Mouse (Mus musculus): ENCODE data around the gene Fam161b. TPM values are rescaled to one million over a fixed set of nuclear protein-coding genes. Genes with fewer than 3 reads are reported as not detected.

The Fam161b gene
- polyA plus RNA-seq, 1 experiment, result 0.61 TPM

DNA sequence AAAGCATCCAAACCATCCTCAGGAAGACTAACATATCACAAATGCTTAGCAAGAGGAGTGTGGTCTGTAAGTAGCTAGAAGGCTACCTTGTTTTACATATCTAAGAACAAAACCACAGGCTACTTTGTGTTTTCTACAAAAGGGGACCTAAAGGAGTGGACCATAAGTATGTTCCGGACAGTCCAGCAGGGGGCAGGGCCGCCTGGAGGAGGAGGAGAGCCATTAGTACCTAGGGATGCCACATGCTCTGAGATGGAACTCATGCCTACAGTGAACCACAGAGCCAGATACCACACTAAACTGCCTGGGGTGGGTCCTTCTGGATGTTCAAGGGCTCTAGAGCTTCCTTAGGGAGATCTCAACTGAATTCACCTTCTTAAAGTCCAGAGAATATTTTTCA lies 14.4 kb downstream of the Fam161b start:
- Histone ChIP-seq H3K4me1 (ENCODE audit: control insufficient read depth, insufficient read depth, low read length) (no peaks in the 10 kb centered on the region), H3K4me3 (ENCODE audit: insufficient read depth, low read length) (no peak overlapping the region), H3K27ac (ENCODE audit: insufficient read depth, low read length) (no peak overlapping the region)
- TF ChIP-seq POLR2A (IDR thresholded peaks at IDR 0.05; ENCODE audit: low read depth, low read length) (no peak), CTCF (IDR thresholded peaks at IDR 0.05; ENCODE audit: borderline replicate concordance, insufficient read depth, low read length) (peak; percentile 52; the same call in 1 of the 2 replicates)

DNA sequence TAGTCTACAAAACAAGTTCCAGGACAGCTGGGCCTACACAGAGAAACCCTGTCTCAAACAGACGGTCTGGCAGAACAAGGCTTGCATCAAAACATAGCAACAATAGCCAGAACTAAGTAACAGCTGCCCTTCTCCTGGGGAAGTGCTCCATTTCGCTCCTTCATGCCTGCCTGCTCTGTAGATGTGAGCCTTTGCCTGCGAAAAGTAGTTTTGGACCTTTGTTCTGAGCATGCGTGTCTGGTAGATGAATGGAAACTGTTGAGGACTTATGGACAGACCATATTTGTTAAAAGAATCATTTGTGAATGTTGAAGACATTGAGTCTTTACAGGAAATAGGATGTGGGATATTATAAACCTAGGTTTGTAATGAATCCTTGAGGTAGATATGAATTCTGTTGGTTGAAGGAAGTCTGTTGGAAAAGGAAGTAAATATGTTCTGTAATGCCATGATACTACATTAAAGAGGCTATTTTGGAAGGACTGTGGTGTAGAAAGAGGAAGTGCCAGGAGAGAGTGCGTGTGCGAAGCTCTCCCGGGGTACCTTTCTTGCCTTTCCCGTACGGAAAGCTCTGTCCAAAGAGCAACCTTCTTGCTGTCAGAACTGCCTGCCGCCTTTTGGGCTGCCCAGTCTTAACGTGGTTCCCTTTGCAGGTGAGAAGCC lies 24.5 kb downstream of the Fam161b start:
- Histone ChIP-seq H3K4me3 (ENCODE audit: insufficient read depth, low read length) (no peak overlapping the region), H3K27ac (ENCODE audit: insufficient read depth, low read length) (no peak overlapping the region)
- TF ChIP-seq POLR2A (IDR thresholded peaks at IDR 0.05; ENCODE audit: low read depth, low read length), result no peak
- no peak for TF ChIP-seq CTCF (IDR thresholded peaks at IDR 0.05; ENCODE audit: borderline replicate concordance, insufficient read depth, low read length)

DNA sequence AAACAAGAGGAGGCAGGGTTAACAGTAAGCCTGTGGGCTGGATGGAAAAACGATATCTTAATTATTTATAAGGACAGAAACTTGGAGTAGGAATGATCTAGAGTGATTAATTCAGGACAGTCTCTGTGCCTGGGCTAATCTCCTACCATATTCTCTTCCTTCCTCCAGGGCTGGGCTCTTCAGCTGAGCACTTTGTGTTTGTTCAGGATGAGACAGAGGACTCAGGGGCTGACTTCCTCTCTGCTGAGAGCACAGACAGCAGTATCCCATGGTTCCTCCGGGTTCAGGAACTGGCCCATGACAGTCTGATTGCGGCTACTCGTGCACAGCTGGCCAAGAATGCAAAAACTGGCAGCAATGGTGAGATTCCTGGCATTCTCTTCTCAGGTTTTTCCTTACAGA lies 34.5 kb downstream of the Fam161b start:
- Histone ChIP-seq H3K4me1 (ENCODE audit: control insufficient read depth, insufficient read depth, low read length) (peaks cover 4% of the 10 kb centered on the region; the same call in 1 of the 2 replicates), H3K4me3 (ENCODE audit: insufficient read depth, low read length) (no peak overlapping the region), H3K27ac (ENCODE audit: insufficient read depth, low read length) (peak overlapping the region; percentile 35)
- TF ChIP-seq CTCF (IDR thresholded peaks at IDR 0.05; ENCODE audit: borderline replicate concordance, insufficient read depth, low read length) (no peak), POLR2A (IDR thresholded peaks at IDR 0.05; ENCODE audit: low read depth, low read length) (no peak)

More for the DNA sequence above, 24.5 kb downstream of the Fam161b start:
- no peaks in the 10 kb centered on the region for H3K4me1 ChIP-seq (ENCODE audit: control insufficient read depth, insufficient read depth, low read length)

DNA sequence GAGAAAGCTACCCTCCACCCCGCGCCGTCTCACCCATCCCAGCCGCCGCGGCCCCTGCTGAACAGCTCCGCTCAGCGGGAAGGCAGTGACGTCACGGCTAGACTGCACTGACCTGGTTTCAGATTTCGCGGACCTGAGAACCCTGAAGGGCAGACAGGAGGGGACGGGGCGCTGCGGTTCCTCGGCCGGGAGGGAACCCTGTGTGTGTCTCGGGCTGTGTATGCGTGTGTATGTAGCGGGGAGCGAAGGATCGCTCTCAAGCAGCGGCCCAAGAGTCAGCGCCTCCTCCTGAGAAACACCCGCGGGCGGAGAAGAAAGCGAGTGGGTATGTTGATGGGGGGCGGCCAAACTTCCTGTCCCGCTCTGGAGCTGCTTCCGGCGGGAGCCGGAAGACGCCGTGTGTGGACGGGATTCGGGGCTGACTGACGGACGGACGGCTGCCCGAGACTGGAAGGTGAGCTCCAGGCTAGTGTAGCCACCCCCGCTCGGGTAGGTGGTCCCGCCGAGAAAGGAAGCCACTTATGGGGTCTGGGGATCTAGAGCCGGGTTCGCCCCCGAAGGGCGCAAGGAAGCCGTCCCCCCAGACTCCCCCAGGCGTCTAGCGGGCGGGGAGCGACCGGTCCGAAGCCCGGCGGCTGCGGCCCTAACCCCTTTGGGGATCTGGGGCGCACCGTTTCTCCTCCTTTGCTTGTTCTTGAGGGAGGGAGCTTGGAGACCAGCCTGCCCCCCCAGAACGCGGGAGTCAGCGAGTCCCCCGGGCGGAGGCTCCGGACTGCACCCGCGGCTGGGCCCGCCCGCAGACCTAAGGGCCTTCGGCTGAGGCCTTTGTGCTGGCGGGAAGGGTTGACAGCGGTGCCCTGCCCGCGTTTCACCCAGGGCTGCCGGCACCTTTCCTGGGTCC lies 44.7 kb downstream of the Fam161b start, which contains the start of gene Zfp410:
Gene Zfp410 (plus strand): TSS at position 132 of the 901 bp plus-strand sequence.
- H3K4me1 ChIP-seq (ENCODE audit: control insufficient read depth, insufficient read depth, low read length), result peaks cover 2% of the 10 kb centered on the region; the same call in 1 of the 2 replicates
- TF ChIP-seq CTCF (IDR thresholded peaks at IDR 0.05; ENCODE audit: borderline replicate concordance, insufficient read depth, low read length) (no peak), POLR2A (IDR thresholded peaks at IDR 0.05; ENCODE audit: low read depth, low read length) (peak; percentile 75)
- peak within 1 kb of the TSS; percentile 64 for H3K4me3 ChIP-seq (ENCODE audit: insufficient read depth, low read length)
- peak within 1 kb of the TSS; percentile 81 for H3K27ac ChIP-seq (ENCODE audit: insufficient read depth, low read length)

DNA sequence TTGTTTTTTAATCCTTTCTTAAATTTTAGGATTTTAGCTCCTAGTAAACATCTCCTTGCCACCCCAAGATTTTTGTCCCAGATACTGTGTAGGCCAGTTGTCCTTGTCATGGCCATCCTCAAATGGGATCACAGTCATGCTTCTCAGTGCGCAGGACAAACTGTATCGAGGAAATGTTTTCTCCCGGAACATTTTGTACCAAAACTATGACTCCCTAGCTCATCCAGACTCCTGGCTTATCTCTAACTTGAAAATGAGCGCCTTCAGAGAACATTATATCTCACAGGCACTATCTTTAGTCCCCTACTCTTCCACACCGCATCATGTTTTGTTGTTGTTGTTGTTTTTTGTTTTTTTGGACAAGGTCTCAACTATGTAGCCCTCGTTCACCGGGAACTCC lies 45.6 kb downstream of the Fam161b start:
- Histone ChIP-seq H3K4me1 (ENCODE audit: control insufficient read depth, insufficient read depth, low read length) (peaks cover 2% of the 10 kb centered on the region; the same call in 1 of the 2 replicates), H3K4me3 (ENCODE audit: insufficient read depth, low read length) (peak overlapping the region; percentile 64), H3K27ac (ENCODE audit: insufficient read depth, low read length) (peak overlapping the region; percentile 17; the same call in 1 of the 2 replicates)
- TF ChIP-seq POLR2A (IDR thresholded peaks at IDR 0.05; ENCODE audit: low read depth, low read length) (no peak), CTCF (IDR thresholded peaks at IDR 0.05; ENCODE audit: borderline replicate concordance, insufficient read depth, low read length) (no peak)

DNA sequence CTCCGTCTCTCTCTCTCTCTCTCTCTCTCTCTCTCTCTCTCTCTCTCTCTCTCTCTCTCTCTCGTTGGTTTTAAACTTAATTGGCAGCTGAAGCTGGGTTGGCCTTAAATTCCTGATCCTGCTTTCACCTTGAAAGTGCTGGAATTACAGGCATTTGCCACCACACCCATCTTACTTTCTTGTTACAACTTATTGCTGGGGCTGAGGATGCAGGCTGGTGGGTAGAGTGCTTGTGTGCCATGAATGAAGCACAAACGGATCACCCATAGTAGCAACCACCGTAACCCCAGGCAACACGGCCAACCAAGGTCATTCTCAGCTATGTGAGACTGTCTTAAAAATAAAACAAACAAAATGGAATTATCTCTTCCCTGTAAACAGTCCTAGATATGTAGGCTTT lies 50.3 kb downstream of the Fam161b start:
- TF ChIP-seq CTCF (IDR thresholded peaks at IDR 0.05; ENCODE audit: borderline replicate concordance, insufficient read depth, low read length), result no peak
- no peak for TF ChIP-seq POLR2A (IDR thresholded peaks at IDR 0.05; ENCODE audit: low read depth, low read length)
- Histone ChIP-seq H3K27ac (ENCODE audit: insufficient read depth, low read length) (no peak overlapping the region), H3K4me1 (ENCODE audit: control insufficient read depth, insufficient read depth, low read length) (peaks cover 2% of the 10 kb centered on the region; the same call in 1 of the 2 replicates), H3K4me3 (ENCODE audit: insufficient read depth, low read length) (no peak overlapping the region)

DNA sequence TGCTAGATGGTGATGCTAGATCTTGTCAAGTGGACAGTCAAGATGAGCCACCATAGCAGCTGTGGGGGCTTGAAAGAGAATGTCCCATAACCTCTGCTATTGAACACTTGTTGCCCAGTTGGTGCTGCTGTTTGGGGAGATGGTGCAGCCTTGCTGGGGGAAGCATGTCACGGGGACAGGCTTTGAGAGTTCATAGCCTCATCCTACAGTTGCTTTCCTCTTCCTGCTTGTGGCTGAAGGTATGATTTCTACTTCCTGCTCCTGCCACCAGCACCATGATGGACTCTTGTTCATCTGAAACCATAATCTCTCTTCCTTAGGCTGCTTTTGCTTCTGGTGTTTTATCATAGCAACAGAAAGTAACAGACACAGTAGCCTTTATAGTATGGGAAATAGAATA lies 57.1 kb downstream of the Fam161b start:
- TF ChIP-seq POLR2A (IDR thresholded peaks at IDR 0.05; ENCODE audit: low read depth, low read length), result no peak
- TF ChIP-seq CTCF (IDR thresholded peaks at IDR 0.05; ENCODE audit: borderline replicate concordance, insufficient read depth, low read length), result no peak
- Histone ChIP-seq H3K4me1 (ENCODE audit: control insufficient read depth, insufficient read depth, low read length) (no peaks in the 10 kb centered on the region), H3K27ac (ENCODE audit: insufficient read depth, low read length) (no peak overlapping the region), H3K4me3 (ENCODE audit: insufficient read depth, low read length) (no peak overlapping the region)

DNA sequence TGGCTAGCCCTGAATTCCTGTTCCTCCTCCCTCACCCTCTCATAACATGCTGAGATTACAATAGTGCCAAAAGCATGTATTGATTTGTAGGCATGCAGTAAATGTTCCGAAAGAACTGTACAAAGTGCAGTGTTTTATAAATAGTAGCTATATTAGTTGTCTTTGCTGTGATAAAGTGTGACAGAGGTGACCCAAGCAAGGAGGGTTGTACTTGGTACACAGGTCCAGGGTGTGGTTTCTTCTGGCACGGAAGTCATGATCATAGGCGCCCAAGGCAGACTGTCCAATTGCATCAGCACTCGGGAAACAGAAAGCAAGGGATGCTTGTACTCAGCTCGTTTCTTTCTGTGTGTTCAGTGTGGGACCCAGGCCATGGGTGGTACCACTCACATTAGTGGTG lies 57.5 kb downstream of the Fam161b start:
- H3K4me1 ChIP-seq (ENCODE audit: control insufficient read depth, insufficient read depth, low read length), result no peaks in the 10 kb centered on the region
- no peak overlapping the region for H3K27ac ChIP-seq (ENCODE audit: insufficient read depth, low read length)
- no peak for TF ChIP-seq POLR2A (IDR thresholded peaks at IDR 0.05; ENCODE audit: low read depth, low read length)
- no peak for TF ChIP-seq CTCF (IDR thresholded peaks at IDR 0.05; ENCODE audit: borderline replicate concordance, insufficient read depth, low read length)

DNA sequence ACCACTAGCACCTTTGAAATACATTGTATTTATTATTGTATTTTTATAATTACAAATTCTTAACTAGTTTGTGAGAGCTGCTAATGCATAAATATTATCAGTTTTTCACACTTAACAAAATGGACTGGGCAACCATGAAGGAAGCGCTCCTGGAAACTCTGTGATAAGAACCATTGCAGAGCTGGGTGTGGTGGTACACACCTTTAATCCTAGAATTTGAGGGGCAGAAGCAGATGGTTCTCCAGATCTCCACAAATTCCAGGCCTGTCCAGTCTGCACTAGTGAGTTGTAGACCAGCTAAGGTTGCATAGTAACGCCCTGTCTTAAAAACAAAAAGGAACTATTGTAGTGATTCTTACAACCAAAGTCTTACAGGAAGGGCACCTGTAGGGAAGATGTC lies 62.4 kb downstream of the Fam161b start:
- H3K27ac ChIP-seq (ENCODE audit: insufficient read depth, low read length), result no peak overlapping the region
- no peak for TF ChIP-seq POLR2A (IDR thresholded peaks at IDR 0.05; ENCODE audit: low read depth, low read length)

More for the DNA sequence above, 57.5 kb downstream of the Fam161b start:
- H3K4me3 ChIP-seq (ENCODE audit: insufficient read depth, low read length), result no peak overlapping the region

DNA sequence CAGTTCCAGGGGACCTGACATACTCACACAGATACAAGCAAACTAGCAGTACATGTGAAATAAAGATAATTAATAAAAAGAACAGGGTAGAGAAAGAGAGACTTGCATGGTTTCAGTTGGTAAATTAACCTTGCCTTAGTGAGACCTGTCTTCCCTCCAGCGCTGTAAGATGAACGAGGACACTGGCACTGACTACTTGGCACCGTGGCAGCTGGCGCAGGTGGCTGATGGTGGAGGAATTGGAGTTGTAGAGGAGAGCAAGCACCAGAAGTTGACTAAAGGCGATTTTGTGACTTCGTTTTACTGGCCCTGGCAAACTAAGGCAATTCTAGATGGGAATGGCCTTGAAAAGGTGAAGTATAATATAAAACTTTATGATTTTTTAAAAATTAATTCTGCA lies 63.8 kb downstream of the Fam161b start:
- Histone ChIP-seq H3K4me3 (ENCODE audit: insufficient read depth, low read length) (no peak overlapping the region), H3K27ac (ENCODE audit: insufficient read depth, low read length) (no peak overlapping the region), H3K4me1 (ENCODE audit: control insufficient read depth, insufficient read depth, low read length) (no peaks in the 10 kb centered on the region)
- no peak for TF ChIP-seq CTCF (IDR thresholded peaks at IDR 0.05; ENCODE audit: borderline replicate concordance, insufficient read depth, low read length)
- TF ChIP-seq POLR2A (IDR thresholded peaks at IDR 0.05; ENCODE audit: low read depth, low read length), result no peak

More for the DNA sequence above, 62.4 kb downstream of the Fam161b start:
- Histone ChIP-seq H3K4me3 (ENCODE audit: insufficient read depth, low read length) (no peak overlapping the region), H3K4me1 (ENCODE audit: control insufficient read depth, insufficient read depth, low read length) (no peaks in the 10 kb centered on the region)

Other genes with a start within 250 kb of the Fam161b start
- gene Dnal1, start 247.5 kb downstream of the Fam161b start, polyA plus RNA-seq (2011; ENCODE audit: insufficient read length, low read depth, missing spikeins), result 14.4 and 21.6 TPM in 2 replicates
- 0.30 and 0.35 TPM in 2 replicates for gene Pnma1, start 213.3 kb downstream of the Fam161b start, polyA plus RNA-seq (2011; ENCODE audit: insufficient read length, low read depth, missing spikeins)
- gene Elmsan1, start 143.0 kb downstream of the Fam161b start, polyA plus RNA-seq (2011; ENCODE audit: insufficient read length, low read depth, missing spikeins), result 20.6 and 21.3 TPM in 2 replicates
- gene Ptgr2, start 76.6 kb downstream of the Fam161b start, polyA plus RNA-seq (2011; ENCODE audit: insufficient read length, low read depth, missing spikeins), result 41.6 and 43.7 TPM in 2 replicates
- gene Zfp410, start 45.0 kb downstream of the Fam161b start, polyA plus RNA-seq (2011; ENCODE audit: insufficient read length, low read depth, missing spikeins), result 39.1 and 46.0 TPM in 2 replicates
- gene Coq6, start 176 bp downstream of the Fam161b start, polyA plus RNA-seq (2011; ENCODE audit: insufficient read length, low read depth, missing spikeins), result 18.7 and 21.9 TPM in 2 replicates
- gene Entpd5, start 47.2 kb upstream of the Fam161b start, polyA plus RNA-seq (2011; ENCODE audit: insufficient read length, low read depth, missing spikeins), result 13.7 and 14.6 TPM in 2 replicates
- gene Bbof1, start 47.2 kb upstream of the Fam161b start, polyA plus RNA-seq (2011; ENCODE audit: insufficient read length, low read depth, missing spikeins), result 0.22 and 0.95 TPM in 2 replicates
- 14.8 and 15.8 TPM in 2 replicates for gene Rnf113a2, start 55.4 kb upstream of the Fam161b start, polyA plus RNA-seq (2011; ENCODE audit: insufficient read length, low read depth, missing spikeins)
- 14.2 and 19.1 TPM in 2 replicates for gene Aldh6a1, start 89.2 kb upstream of the Fam161b start, polyA plus RNA-seq (2011; ENCODE audit: insufficient read length, low read depth, missing spikeins)
- 10.3 and 14.5 TPM in 2 replicates for gene Lin52, start 89.6 kb upstream of the Fam161b start, polyA plus RNA-seq (2011; ENCODE audit: insufficient read length, low read depth, missing spikeins)
- gene Vsx2, start 207.9 kb upstream of the Fam161b start, polyA plus RNA-seq (2011; ENCODE audit: insufficient read length, low read depth, missing spikeins), result not detected in 2 replicates